Mouse (Mus musculus) liver, embryonic 13.5 days (tissue): ENCODE data around the gene Rab26. TPM values are rescaled to one million over a fixed set of nuclear protein-coding genes. Genes with fewer than 3 reads are reported as not detected.

Source experiments
- ATAC-seq: fragments of 200-750 bp; cut with Nextera tagmentation; 2 replicates; pipeline ENCODE4 v1.8.0; 2017; ENCODE audit warnings: low read depth, mild to moderate bottlenecking, moderate number of reproducible peaks, moderate library complexity
- DNase-seq: peaks from one replicate; pipeline ENCODE4 v3.0.0; 2022
- H3K27ac ChIP-seq: fragments of 300-500 bp; sonication (generic); 2 replicates; pipeline ENCODE4 v1.5.1; 2015; ENCODE audit warnings: moderate library complexity, mild to moderate bottlenecking, inconsistent platforms
- H3K27me3 ChIP-seq: fragments of 300-500 bp; sonication (generic); 2 replicates; pipeline ENCODE4 v1.6.1; 2015; ENCODE audit warnings: mild to moderate bottlenecking, inconsistent platforms
- H3K36me3 ChIP-seq: fragments of 300-500 bp; sonication (generic); 2 replicates; pipeline ENCODE4 v1.6.1; 2015; ENCODE audit warnings: mild to moderate bottlenecking, inconsistent platforms
- H3K4me1 ChIP-seq: fragments of 300-500 bp; sonication (generic); replicated peaks from 2 replicates; pipeline ENCODE4 v1.6.1; 2015; ENCODE audit warnings: inconsistent platforms
- H3K4me2 ChIP-seq: fragments of 300-500 bp; sonication (generic); 2 replicates; pipeline ENCODE4 v1.6.1; 2015; ENCODE audit warnings: inconsistent platforms, mild to moderate bottlenecking, moderate library complexity
- H3K4me3 ChIP-seq: fragments of 300-500 bp; sonication (generic); replicated peaks from 2 replicates; pipeline ENCODE4 v1.5.1; 2015; ENCODE audit warnings: mild to moderate bottlenecking, inconsistent platforms
- H3K9ac ChIP-seq: fragments of 300-500 bp; sonication (generic); 2 replicates; pipeline ENCODE4 v1.6.1; 2015; ENCODE audit warnings: mild to moderate bottlenecking, inconsistent platforms
- H3K9me3 ChIP-seq: fragments of 300-500 bp; sonication (generic); replicated peaks from 2 replicates; pipeline ENCODE4 v1.6.1; 2016; ENCODE audit warnings: inconsistent platforms
- WGBS: fragments of 180-500 bp; shearing (Covaris S2); methylation state at CpG from one replicate; pipeline ENCODE4 v1.1.7; 2015; ENCODE audit not compliant: insufficient replicate concordance; 5-methylcytosine and 5-hydroxymethylcytosine counted together
- polyA plus RNA-seq: library from polyadenylated mRNA; unstranded; fragments of >200 nt; fragmentation: Nextera tagmentation; extraction: Ambion mirVana; gene quantifications from 2 replicates; pipeline ENCODE4 v1.2.1, GENCODE M21; 2015

The Rab26 gene
- polyA plus RNA-seq, result 0.88 and 0.99 TPM in 2 replicates

- Histone ChIP-seq H3K4me1 (peaks cover 57% of the 10 kb centered on the region), H3K36me3 (peaks cover 17% of the 10 kb centered on the region), H3K9me3 (no peaks in the 10 kb centered on the region), H3K4me3 (peak within 1 kb of the TSS; percentile 58), H3K27me3 (no peaks in the 10 kb centered on the region), H3K4me2 (peak within 1 kb of the TSS; percentile 90), H3K9ac (peak within 1 kb of the TSS; percentile 67), H3K27ac (no peak within 1 kb of the TSS; the same call in 1 of the 2 replicates)
- 48% methylated on average over 8 of the region's 8 CpGs for WGBS
- no peak for DNase-seq
- ATAC-seq, result no peak
Measured at GRCm38 (mm10) chr17:24534160-24534718, at the start of gene Rab26. Gene Rab26, minus strand, starts transcription at chr17:24534210.

- Histone ChIP-seq H3K4me3 (no peak overlapping the region), H3K27ac (no peak overlapping the region), H3K9ac (no peak overlapping the region), H3K27me3 (no peaks in the 10 kb centered on the region), H3K9me3 (no peaks in the 10 kb centered on the region), H3K4me1 (peaks cover 15% of the 10 kb centered on the region), H3K4me2 (no peak overlapping the region), H3K36me3 (peaks cover 36% of the 10 kb centered on the region)
- 89% methylated on average over 2 of the region's 2 CpGs for WGBS
- no peak for ATAC-seq
- no peak for DNase-seq
Measured at GRCm38 (mm10) chr17:24580287-24580686, 46.3 kb upstream of the Rab26 start.

GRCm38 (mm10) chr17:24579532-24579931, 45.5 kb upstream of the Rab26 start:
- Histone ChIP-seq H3K4me2 (no peak overlapping the region), H3K4me3 (no peak overlapping the region), H3K27me3 (no peaks in the 10 kb centered on the region), H3K27ac (no peak overlapping the region), H3K36me3 (peaks cover 36% of the 10 kb centered on the region), H3K9me3 (no peaks in the 10 kb centered on the region), H3K9ac (no peak overlapping the region), H3K4me1 (peaks cover 10% of the 10 kb centered on the region)
- ATAC-seq, result no peak
- no peak for DNase-seq
- 90% methylated on average over 3 of the region's 3 CpGs for WGBS

- no peak for DNase-seq
- no peak for ATAC-seq
- Histone ChIP-seq H3K4me3 (no peak overlapping the region), H3K4me2 (no peak overlapping the region), H3K27ac (no peak overlapping the region), H3K9me3 (no peaks in the 10 kb centered on the region), H3K36me3 (peaks cover 45% of the 10 kb centered on the region), H3K4me1 (peaks cover 9% of the 10 kb centered on the region), H3K27me3 (no peaks in the 10 kb centered on the region), H3K9ac (no peak overlapping the region)
- 82% methylated on average over 9 of the region's 9 CpGs for WGBS
Measured at GRCm38 (mm10) chr17:24573811-24574210, 39.8 kb upstream of the Rab26 start.

GRCm38 (mm10) chr17:24572651-24573245, 38.7 kb upstream of the Rab26 start:
- peaks cover 49% of the 10 kb centered on the region for H3K36me3 ChIP-seq
- H3K9ac ChIP-seq, result no peak overlapping the region
- ATAC-seq (no peak), DNase-seq (no peak)
- no peaks in the 10 kb centered on the region for H3K9me3 ChIP-seq
- no peak overlapping the region for H3K4me3 ChIP-seq
- no peaks in the 10 kb centered on the region for H3K27me3 ChIP-seq
- no peak overlapping the region for H3K4me2 ChIP-seq
- WGBS, result 84% methylated on average over 12 of the region's 12 CpGs
- H3K27ac ChIP-seq, result no peak overlapping the region
- H3K4me1 ChIP-seq, result peaks cover 9% of the 10 kb centered on the region

- Histone ChIP-seq H3K4me1 (peaks cover 25% of the 10 kb centered on the region), H3K9ac (no peak overlapping the region), H3K9me3 (no peaks in the 10 kb centered on the region), H3K4me2 (no peak overlapping the region), H3K36me3 (peaks cover 48% of the 10 kb centered on the region), H3K27ac (no peak overlapping the region), H3K27me3 (no peaks in the 10 kb centered on the region), H3K4me3 (no peak overlapping the region)
- WGBS, result 71% methylated on average over 4 of the region's 4 CpGs
- DNase-seq (no peak), ATAC-seq (no peak)
Measured at GRCm38 (mm10) chr17:24569837-24570236, 35.8 kb upstream of the Rab26 start.

- H3K4me3 ChIP-seq, result no peak overlapping the region
- peak overlapping the region; percentile 43; the same call in 1 of the 2 replicates for H3K9ac ChIP-seq
- WGBS, result 62% methylated on average over 8 of the region's 8 CpGs
- H3K4me2 ChIP-seq, result no peak overlapping the region
- ATAC-seq (peak; percentile 76), DNase-seq (no peak)
- no peaks in the 10 kb centered on the region for H3K27me3 ChIP-seq
- H3K4me1 ChIP-seq, result peaks cover 19% of the 10 kb centered on the region
- H3K27ac ChIP-seq, result no peak overlapping the region; the same call in 1 of the 2 replicates
- peaks cover 33% of the 10 kb centered on the region for H3K36me3 ChIP-seq
- no peaks in the 10 kb centered on the region for H3K9me3 ChIP-seq
Measured at GRCm38 (mm10) chr17:24567034-24567779, 33.2 kb upstream of the Rab26 start.

- Histone ChIP-seq H3K4me1 (peaks cover 24% of the 10 kb centered on the region), H3K9ac (no peak overlapping the region), H3K9me3 (no peaks in the 10 kb centered on the region), H3K36me3 (peaks cover 19% of the 10 kb centered on the region), H3K4me2 (no peak overlapping the region), H3K27ac (no peak overlapping the region), H3K4me3 (no peak overlapping the region), H3K27me3 (no peaks in the 10 kb centered on the region)
- DNase-seq (no peak), ATAC-seq (no peak)
- WGBS, result 78% methylated on average over 3 of the region's 3 CpGs
Measured at GRCm38 (mm10) chr17:24565792-24566191, 31.8 kb upstream of the Rab26 start.

GRCm38 (mm10) chr17:24565092-24565491, 31.1 kb upstream of the Rab26 start:
- Histone ChIP-seq H3K27ac (no peak overlapping the region), H3K4me1 (peaks cover 24% of the 10 kb centered on the region), H3K9ac (no peak overlapping the region), H3K4me3 (no peak overlapping the region), H3K27me3 (no peaks in the 10 kb centered on the region), H3K4me2 (no peak overlapping the region), H3K36me3 (peaks cover 19% of the 10 kb centered on the region), H3K9me3 (no peaks in the 10 kb centered on the region)
- 70% methylated on average over 3 of the region's 3 CpGs for WGBS
- DNase-seq (no peak), ATAC-seq (no peak)

- Histone ChIP-seq H3K4me1 (peaks cover 26% of the 10 kb centered on the region), H3K36me3 (peaks cover 12% of the 10 kb centered on the region), H3K4me3 (no peak overlapping the region), H3K9me3 (no peaks in the 10 kb centered on the region), H3K9ac (no peak overlapping the region), H3K27me3 (no peaks in the 10 kb centered on the region), H3K27ac (no peak overlapping the region), H3K4me2 (no peak overlapping the region)
- ATAC-seq (no peak), DNase-seq (no peak)
- 66% methylated on average over 4 of the region's 4 CpGs for WGBS
Measured at GRCm38 (mm10) chr17:24564422-24564821, 30.4 kb upstream of the Rab26 start.

GRCm38 (mm10) chr17:24563638-24564037, 29.6 kb upstream of the Rab26 start:
- Histone ChIP-seq H3K9ac (no peak overlapping the region), H3K4me1 (peaks cover 34% of the 10 kb centered on the region), H3K27ac (no peak overlapping the region), H3K4me2 (no peak overlapping the region), H3K4me3 (no peak overlapping the region), H3K9me3 (no peaks in the 10 kb centered on the region), H3K27me3 (no peaks in the 10 kb centered on the region), H3K36me3 (peaks cover 7% of the 10 kb centered on the region; the same call in 1 of the 2 replicates)
- 47% methylated on average over 5 of the region's 5 CpGs for WGBS
- DNase-seq (no peak), ATAC-seq (no peak)
